Mouse (Mus musculus): ENCODE measurements around the gene Dnlz. TPM values are rescaled to one million over a fixed set of nuclear protein-coding genes. Genes with fewer than 3 reads are reported as not detected.
A peak's percentile ranks its signal among the peaks of the same experiment; 100 is the strongest.

Gene Dnlz
- total RNA-seq, 1 experiment from 2014 or later, result 19.0 TPM

DNA sequence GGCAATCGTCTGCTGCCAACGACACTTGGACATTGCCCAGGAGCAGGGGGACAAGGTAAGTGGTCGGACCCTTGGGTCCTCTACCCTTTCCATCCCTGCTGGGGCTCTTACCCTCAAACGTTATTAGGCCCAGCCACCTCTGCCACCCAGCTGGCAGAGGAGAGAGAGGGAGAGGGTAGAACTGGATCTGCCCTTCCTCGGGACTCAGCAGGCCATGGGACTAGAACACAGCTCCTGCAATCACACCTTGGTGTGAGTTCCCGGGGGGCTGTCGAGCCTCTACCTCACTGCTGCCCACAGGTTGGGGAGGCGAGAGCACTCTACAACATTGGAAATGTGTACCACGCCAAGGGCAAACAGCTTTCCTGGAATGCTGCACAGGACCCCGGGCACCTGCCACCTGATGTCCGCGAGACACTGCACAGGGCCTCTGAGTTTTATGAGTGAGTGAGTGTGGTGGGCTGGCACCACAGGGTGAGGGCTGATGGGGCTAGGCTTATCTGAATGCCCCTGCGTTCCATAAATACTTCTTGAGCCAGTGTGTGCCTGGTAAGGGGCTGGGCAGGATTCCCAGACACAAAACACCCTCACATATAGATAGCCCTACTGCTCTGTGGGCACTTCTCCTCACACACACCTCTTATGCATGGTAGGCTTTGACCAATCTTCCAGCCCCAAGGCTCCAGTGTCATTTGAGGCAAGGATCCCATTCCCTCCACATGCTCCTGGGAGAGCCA lies 28.2 kb downstream of the Dnlz start:
- DNase-seq, result no peak

GRCm38 (mm10) chr2:26320245-26321185 lies 31.4 kb downstream of the Dnlz start:
- DNase-seq, result no peak

DNA sequence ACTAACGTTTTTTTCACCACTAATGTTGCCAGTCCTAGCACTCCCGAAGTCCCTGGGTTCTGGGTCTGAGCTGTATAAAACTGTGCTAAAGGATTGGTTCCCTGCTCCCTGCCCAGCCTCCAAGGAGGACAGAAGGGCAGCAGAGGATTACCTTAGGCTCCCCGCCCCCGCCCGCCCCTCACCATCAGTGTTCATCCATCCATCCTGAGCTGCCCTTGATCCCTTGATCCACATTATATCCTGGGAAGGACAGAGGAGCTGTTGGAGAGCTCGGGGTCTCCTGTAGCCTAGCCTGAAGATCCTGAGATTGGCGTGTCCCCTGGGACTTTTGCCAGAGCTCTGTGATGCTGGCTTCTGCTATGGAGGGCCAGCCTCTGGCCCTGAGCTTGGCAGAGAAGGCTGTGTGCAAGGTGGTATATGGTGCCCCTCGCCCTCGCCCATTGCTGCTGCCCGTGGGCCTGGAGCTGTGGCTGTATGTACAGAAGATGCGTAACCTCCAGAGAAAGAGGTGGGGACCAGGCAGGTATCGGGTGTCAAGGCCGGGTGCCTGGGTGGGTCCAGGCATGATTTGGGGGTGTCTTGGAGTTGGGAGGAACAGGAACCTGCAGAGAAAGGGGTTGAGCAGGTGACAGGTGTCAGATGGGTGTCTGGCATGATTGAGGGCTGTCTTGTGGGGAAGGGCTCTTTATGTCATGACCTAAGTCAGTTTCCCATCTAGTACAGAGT lies 32.2 kb downstream of the Dnlz start:
- DNase-seq, result no peak

DNA sequence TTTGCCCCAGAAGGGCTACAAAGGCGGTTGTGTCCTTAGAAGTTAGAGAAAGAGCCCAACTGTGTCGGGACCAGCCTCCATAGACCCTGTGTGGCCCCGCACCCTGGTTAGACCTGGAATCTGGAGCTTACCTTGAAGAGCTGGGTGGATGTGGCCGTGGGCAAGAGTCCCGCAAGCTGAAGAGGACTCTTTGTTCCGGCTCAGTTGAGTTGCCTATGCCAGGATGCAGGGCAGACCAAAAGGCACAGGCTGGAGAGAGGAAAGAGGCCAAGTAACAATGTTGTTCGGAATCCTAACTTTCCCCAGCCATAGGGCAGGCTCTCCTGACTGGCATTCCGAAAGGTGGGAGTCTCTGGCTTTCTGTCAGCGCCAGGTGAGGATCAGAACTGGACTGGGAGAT lies 32.8 kb downstream of the Dnlz start:
- no peak for DNase-seq

DNA sequence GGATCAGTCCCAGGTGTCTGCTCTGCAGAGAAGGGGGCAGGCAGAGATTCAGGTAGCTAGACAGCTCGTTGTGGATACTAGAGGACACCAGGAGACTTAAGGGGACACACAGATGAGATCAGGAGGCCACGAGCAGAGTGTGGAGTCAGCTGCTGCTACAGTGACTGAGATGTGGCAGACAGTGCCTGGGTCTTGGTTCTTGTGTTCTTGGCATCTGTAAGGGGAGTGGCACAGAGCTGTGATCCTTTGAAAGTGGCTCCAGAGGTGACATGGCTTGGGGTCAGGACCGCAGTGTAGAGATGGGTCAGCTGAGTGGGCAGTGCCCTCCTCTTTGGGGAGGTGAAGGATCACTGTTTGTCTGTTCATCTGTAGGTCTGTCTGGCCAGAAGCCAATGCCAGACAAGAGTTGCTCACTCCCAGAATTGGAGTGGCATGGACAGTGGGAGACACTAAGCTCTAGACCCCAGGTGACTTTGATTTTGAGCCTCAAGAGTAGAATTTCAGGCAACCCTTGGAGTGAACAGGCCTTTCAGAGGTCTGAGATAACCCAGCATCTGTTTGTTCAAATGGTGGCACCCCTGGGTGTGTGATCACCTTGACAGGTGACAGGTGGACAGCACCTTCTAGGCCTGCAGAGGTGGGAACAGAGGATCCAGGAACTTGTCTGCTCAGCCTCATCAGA lies 33.8 kb downstream of the Dnlz start:
- no peak for DNase-seq

DNA sequence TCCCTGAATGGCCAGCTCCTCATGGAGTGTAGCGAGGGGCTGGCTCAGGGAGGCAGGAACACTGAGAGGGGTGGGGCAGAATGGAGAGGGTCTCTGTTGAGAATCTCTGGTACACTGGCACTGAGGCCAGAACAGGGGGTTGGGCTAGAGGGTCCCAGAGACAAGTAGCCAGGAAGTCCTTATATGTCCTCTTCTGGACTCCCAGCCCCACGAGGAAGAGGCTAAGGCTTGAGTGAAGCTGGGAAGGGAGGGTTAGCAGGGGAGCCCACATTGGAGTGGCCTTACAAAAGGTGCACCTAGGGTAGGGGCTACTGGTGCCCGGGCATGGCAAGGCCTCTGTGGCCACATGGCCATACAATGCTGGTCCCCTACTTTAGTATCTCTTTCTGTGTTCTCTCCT lies 34.5 kb downstream of the Dnlz start:
- no peak for DNase-seq

DNA sequence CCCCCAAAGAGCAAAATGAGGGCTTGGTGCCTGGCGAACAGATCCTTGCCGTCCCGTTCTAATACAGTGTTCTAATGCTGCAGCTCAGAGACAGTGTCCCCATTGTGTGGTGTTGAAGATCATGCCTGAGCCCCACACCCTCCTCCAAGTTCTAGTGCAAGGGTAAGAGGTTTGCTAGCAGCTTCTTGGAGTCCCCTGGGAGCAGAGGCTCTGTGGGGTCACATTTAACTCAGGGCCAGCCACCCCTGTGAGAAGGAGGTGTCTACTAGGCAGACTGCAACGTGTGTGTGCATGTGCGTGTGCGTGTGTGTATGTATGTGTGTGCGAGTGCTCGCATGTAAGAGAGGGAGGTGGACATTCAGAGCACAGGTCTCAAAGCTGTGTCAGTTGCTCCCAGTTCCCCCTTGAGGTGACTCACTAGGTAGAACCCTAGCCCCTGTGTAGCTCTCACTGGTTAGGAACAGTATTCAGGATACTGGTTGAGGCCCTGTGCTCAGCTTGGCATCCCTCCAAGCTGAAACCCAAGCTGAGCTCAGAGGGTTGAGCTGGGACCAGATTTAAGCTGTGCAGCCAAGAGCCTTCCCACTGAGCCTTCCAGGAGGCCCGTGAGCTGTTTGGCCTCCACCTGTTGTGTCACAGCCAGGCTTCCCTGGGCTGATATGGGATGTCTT lies 35.2 kb downstream of the Dnlz start:
- no peak for DNase-seq

DNA sequence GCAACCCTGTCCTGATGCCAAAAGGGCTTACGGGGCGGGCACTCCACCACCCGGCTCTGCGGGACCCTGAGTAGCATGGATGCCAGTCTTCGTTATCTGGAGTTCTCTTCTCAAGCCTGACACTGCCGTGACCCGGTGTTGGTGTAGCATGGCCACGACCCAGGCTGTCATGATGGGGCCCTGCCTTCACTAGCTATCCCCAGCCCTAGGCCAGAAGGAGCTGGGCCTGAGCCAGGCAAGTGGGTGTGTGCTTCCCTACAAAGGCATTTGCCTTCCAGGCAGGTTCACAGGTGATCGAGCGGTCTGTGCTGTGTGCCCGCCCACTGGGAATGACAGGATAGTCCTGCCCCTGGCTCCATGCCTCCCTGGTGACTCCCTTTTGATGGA lies 36.0 kb downstream of the Dnlz start:
- DNase-seq, result peak; percentile 59

- peak; percentile 88 for DNase-seq
Observed at GRCm38 (mm10) chr2:26315072-26315924, 36.6 kb downstream of the Dnlz start, which contains the start of gene Gpsm1. Gene Gpsm1, plus strand, starts transcription at chr2:26315515.

- DNase-seq, result peak; percentile 46
Observed at GRCm38 (mm10) chr2:26314281-26315071, 37.4 kb downstream of the Dnlz start.

- no peak for DNase-seq
Observed at GRCm38 (mm10) chr2:26313394-26313793, 38.5 kb downstream of the Dnlz start.

DNA sequence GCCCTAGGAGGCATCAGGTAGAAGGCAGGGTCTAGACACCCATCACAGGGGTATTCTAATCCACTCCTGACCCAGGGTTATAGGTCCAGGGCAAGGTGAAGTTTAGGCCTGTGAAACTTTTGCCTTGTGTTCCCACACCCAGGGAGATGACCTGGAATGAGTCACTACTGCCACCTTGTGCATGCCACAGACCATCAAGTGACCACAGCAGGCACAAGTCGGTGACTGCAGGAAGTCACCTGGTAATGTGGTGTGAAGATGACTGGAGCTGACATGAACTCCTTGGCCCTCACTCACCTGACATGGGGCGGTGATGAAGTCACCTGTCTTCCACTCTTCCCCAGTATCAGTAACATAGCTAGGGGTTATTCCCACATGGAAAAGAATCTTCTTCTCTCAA lies 39.1 kb downstream of the Dnlz start:
- no peak for DNase-seq

GRCm38 (mm10) chr2:26311936-26312335 lies 40.0 kb downstream of the Dnlz start:
- no peak for DNase-seq

GRCm38 (mm10) chr2:26309739-26310138 lies 42.2 kb downstream of the Dnlz start:
- no peak for DNase-seq

- DNase-seq, result no peak
Observed at GRCm38 (mm10) chr2:26306702-26307101, 45.2 kb downstream of the Dnlz start.

- DNase-seq, result no peak
Observed at GRCm38 (mm10) chr2:26305555-26305954, 46.4 kb downstream of the Dnlz start.

DNA sequence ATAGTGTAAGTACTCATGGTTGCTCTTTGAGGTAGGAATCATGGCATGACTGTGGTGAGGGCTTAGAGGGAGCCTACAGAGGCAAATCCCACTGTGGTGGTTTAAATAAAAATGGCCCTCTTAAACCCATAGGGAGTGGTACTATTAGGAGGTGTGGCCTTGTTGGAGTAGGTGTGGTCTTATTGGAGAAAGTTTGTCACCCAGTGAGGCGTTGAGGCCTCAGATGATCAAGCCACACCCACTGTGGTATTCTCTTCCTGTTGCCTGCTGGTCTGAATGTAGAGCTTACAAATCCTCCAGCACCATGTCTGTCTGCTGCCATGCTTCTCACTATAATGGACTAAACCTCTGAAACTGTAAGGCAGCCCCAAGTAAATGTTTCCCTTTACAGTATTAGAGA lies 47.2 kb downstream of the Dnlz start:
- DNase-seq, result no peak

DNA sequence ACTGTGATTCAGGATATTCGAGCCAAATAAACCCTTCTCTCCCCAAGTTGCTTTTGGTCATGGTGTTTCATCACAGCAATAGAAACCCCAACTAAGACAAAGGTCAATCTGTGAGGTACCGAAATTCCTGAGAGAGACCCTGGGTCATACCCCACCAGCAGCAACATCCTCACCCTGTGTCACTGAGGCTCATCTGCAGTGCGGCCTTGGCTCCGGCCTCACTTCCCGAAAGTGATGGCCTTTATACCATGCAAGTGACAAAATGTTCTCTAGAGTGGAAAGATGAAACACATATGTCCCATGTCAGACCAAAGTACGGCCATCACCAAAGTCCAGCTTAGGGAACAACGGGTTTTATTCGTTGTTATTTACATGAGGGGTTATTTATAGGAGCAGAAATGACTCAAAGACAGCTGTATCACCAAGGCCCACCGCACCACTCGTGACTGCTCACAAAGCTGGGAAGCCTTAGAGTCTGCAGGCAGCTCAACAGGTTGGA lies 49.9 kb downstream of the Dnlz start:
- DNase-seq, result no peak

DNA sequence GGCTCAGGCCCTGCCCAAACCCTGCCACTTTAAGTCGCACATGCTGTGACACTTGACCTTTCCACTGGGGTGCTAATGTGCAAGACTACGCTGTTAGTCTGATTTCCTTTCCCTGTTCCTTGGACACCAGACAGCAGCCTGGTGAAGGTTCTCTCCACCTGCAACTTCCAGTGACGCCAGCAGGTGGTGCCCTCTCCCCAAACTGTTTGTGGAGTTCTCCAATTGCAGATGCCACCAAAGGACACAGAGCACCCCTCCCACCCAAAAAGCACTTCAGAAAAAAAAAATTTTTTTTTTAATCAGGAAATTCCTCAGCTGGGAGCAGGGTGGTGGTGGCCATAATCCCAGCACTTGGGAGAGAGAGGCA lies 51.1 kb downstream of the Dnlz start:
- DNase-seq, result peak; percentile 91
